Mouse (Mus musculus) urinary bladder, postnatal 25 days (tissue): Measurements from ENCODE around the gene Eif3d.

ENCODE experiments used
- DNase-seq: peaks from one replicate; pipeline ENCODE4 v3.0.0; 2022; ENCODE audit warnings: low spot score

Gene Eif3d

DNA sequence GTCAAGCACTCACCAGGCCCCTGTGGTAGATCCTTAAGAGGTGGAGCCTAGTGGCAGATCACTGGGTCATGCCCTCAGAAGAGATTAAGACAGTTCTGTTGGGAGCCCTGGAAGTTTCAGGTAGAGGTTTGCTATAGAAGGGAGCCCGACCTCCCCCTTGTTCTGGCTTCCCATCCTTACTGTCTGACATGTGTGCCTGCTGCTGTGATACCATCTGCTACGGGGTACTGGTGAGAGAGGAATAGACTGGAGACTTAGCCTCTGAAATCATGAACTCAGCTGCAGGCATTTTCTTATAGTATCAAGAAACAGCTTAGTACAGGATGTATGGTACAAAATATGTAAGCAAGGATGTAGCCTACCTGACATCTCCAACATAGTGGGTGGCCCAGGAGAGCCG, 17.7 kb downstream of the Eif3d start:
- DNase-seq = no peak

DNA sequence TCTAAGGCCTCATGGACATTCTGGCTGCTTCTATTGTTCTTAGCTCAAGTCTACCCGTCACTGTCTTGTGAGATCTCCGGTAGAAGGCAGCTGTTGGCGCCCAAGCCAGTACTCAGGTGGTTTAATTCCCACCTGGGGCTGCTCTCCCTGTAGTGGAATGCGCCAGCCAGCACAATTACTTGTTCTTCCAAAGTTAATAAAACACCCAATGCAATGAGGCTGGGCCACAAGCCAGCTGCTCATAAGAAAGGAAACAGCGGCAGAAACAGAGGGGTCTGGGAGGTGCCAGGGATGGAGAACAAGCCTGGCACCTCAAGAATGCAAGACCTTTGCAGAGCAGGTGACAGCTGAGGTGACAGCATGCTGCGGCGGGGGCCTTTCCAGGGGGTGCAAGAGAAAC, 21.6 kb downstream of the Eif3d start:
- no peak for DNase-seq

DNA sequence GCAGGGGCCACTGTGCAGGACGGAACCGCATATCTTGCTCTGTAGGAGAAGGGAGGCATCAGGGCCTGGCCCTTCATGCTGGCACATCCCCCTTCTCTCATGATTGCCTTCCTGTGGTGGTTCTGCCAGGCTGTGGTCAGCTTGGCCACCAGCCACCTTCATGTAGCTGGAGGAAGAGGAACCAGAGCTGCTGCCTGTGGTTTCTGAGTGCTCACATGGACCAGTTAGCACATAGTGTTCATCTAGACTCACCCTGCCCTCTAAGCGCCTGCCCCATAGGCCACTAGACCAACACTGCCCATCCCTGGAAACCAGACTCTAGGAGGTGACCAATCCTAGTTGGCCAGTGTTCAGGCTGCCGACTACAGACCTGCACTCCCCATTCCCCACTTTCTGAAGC, 24.9 kb downstream of the Eif3d start:
- DNase-seq = no peak

DNA sequence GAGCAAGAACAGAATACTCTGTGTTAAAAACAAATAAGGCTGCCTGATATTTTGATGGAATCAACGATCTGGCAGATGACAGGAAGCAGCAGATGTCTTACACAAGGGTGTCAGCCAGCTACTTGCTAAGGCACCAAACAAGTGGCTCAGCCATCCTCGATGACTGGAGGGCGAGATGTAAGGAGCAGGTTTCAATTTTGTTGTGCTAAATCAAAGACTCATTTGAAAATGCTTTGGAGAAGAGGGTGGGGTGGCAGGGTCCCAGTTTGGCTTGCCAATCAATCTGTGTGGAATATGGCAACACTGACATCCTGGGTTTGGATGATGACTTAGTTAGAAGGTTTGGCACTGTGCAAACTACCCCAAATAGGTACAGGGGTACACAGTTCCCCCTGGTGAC, 29.1 kb downstream of the Eif3d start:
- no peak for DNase-seq

DNA sequence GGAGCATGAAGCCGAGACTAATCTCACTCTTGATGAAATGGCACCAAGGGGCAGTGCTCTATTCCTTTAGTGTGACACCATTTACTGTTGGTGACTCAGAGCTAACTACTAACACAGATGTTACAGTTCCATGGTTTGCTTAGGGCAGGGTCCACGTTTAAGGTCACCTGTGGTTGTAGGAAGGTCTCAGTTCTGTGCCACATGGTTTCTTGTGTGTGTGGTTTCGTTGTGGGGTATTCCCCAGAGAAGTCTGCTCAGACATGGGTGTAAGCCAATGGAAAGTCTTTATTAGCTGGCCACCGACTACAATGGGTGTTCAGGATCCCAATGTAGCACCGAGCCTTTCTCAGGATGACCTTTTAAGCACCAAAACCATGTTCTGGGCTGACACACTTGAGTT, 32.1 kb downstream of the Eif3d start:
- no peak for DNase-seq

DNA sequence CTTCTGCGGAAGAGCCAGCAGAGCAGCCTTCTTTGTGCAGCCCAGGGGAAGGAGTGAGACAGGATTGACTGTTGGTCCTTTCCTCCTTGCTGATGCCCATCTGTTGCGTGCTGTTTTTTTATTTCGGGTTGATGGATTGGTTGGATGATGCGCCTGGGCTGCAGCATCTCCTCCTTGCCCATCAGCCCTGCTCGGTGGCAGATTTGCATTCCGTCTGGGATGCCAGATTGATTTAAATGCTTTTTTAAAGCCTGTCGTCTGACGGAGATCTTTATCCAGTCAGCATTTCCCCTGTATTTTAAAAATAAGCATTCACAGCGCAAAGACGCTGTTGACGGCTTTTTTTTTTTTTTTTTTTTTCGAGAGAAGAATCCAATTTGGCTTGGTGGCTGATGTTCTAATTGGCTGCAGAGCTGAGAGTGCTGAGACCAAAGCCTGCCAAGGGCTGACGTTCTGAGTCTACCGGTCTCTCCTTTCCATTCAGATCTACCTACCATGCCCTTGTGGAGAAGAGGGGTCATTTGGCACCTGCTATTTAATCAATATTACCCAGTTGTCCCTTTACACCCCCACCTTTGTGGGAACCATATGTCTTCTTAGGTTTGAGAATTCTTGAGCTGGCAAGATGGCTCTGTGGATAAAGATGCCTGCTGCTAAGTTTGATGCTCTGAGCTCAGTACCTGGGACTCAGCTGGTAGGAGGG, 34.8 kb downstream of the Eif3d start:
- DNase-seq = no peak

DNA sequence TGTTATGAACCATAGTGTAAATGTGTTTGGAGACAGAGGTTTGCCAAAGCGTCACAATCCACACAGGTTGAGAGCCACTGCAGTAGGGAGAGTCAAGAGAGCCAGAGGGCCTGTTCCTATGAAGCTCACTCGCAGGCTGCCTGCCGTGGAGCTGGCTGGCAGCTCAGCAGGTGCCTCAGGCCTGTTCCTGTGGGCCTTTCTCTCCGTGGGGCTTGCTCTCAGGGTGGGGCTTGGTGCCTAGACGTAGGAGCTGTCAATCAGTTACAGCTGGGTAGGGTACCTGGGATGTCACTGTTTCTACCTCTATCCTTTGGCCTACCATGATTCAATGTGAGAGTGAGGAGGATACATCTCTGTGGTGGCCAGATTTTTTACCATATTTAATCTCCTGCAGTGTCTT, 35.6 kb downstream of the Eif3d start:
- DNase-seq = no peak

DNA sequence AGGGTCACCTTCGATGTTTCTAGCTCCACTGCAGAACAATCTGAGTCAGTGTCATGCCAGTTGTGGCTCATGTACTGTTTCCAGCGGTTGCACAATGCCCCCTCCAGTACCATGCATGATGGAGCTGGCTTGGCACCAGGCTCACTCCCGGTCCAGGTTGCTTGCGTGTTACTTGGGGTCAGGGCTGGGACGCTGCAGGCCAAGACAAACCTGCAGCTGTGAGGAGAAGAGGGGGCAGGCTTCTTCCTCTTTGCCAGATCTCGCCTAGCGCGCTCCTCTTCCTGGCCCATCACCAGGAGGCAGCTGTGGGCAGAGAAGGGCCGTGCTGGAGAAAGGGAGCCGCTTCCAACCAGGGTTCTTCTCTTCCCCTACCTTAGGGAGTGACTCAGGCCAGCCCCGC, 36.3 kb downstream of the Eif3d start:
- no peak for DNase-seq

DNA sequence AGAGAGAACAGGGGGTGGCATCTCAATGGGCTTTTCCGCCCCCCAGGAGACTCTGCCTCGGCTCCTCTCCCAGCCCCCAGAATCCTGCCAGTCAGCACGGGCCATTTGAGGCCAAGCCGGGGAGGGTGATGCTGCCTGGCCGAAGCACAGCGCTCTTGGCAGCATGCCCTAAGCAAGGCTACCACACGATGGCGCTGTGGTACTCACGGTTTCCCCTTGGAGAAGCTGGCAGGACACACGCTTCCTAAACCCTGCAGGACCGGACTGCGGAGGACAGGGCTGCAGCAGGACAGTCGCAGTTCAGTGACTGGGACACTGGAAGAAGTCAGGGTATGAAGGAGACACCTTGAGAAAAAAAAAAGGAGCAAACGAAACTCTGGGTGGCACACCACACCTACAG, 36.8 kb downstream of the Eif3d start:
- peak; percentile 99 for DNase-seq

DNA sequence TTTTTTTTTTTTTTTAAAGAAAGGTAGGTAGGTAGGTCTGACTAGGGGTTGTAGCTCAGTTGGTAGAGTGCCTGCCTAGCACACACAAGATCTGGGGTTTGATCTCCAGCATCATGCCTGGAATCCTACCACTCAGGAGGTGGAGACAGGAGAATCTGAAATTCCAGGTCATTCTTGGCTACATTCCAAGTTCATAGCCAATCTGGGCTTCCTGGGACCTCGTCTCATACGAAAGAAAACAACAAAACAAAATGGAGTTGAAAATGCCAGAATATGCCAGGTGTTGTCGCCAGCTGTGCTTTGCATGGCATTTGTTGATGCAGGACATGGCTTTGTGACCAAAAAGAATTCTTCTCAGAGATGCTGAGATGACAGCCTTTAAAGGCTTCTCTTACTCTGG, 37.4 kb downstream of the Eif3d start:
- no peak for DNase-seq

DNA sequence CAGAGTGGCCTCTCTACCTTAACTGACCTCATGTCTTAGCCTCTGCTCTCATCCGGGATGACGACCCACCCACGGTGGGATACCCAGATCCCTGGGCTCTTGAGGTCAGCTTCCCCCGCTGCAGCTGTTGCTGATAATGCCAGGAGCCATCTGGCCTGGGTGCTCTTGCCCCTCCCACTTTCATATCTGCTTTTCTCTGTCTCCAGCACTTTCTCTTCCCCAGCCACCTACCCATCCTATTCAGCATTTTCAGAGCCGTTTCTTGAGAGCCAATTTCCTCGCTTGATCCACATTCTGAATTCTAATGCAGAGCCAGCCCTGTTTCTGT, 39.0 kb downstream of the Eif3d start:
- no peak for DNase-seq

DNA sequence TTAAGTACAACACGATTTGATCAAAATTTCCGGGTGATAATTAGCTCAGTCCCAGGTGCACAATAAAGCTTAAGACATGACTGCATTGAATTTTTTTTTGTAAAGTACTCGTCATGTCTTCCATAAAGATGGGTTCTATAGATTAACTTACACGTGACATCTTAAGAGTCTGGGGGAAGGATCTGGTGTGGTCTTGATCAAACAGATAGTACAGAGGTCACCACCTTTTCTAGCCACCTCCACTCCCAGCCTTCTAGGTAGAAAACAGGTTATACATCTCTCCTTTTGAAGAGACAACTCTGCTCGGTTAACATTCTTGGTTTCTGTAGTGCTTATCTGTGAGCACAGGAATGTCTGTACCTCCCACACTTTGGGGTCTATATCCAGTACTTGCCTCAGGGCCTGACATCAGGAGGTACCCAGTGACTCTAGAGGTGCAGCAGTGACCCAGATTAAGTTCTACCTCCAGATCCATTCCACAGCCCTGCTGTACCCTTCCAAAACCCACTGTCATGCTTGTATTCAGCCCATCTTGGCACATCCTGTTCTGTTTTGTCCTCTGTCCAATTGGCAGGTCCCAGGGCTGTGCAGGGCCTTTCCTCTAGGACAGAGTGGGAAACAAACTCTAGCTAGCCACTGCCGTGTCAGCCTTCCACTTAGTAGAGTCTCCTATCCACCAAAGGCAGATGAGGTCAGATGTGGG, 39.5 kb downstream of the Eif3d start:
- no peak for DNase-seq

DNA sequence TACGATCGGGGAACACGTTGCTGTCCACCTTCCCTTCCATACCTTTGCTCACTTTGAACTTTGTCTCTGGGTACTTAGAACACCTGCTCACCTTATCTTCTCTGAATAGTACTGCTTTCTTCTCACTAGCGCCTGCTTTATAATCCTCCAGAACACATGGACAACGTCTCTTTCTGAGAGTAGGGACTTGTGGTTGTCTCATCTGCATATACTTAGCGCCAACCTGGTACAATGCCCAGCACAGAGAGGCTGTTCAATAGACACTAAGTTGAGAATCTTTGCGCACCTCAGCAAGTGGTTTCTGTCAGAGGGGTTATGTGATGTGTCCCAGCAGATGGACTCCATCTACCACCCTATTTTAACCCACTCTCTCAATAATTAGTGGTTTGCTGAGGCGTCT, 40.8 kb downstream of the Eif3d start:
- DNase-seq = no peak

DNA sequence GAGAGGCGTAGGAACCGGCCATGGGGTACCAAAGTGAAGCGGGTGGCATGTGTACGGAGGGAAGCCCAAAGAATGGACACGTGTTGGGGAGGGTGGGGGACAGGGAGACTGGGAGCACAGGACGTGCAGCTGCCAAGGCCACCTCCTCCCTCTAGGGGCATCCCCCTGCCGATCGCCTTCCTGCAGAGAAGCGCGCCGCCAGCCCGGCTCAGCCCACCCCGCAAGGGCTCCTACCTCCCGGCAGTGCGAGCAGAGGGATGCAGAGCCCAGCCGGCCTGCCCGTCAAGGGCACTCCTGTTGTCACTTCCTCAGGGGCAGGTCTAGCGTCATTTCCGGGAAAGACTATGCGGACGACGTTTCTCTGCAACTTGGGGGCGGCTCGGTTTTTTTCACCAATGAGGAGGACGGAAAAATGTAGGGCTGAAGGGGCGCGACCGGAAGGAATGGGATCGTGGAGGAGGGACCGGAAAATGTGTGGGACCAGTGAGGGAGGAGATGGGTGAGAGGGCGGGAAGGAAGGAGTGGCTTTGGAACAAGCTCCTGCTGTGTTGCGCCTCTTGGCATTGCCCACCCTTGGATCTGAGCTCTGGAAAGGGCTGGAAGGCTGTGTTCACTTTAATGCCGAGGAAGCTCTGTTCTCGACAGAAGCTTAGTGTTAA, 41.8 kb downstream of the Eif3d start, which contains the start of gene Txn2:
Txn2 (minus strand) TSS at position 334 of the 659 bp plus-strand sequence.
- peak; percentile 77 for DNase-seq

DNA sequence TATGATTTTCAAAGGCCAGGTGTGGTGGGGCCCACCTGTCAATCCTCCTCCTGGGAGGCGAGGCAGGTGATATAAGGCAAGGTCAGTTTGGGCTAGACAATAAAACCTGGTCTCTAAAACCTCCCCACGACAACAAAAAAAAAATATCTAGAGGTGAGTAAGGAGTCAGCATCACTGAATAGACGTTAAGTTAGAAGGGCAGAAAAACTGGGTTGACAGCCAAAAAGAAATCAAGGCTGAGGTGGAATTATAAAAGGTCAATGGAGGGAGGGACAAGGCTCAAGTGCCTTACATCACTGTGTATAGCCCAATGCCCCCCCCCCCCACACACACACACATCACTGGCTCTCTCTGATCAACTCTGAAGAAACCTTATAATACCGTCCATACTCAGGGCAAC, 42.5 kb downstream of the Eif3d start:
- no peak for DNase-seq

DNA sequence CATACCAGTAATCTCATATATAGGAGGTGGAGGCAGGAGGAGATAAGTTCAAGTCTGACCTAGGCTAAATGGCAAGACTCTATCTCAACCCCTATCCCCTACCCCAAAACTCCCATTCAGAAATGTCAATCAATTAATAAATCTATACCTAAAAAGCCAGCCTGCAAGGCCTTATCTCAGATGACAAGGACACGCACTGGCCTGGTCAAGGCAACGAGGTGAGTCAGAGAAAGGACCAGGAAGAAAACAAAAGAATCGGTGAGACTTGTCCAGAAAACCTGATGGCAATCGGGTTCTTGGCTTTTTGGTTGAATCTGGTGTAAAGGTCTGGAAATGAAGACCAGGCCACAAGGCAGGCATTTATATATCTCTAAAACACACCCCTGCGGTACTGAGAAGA, 43.7 kb downstream of the Eif3d start:
- DNase-seq = no peak

DNA sequence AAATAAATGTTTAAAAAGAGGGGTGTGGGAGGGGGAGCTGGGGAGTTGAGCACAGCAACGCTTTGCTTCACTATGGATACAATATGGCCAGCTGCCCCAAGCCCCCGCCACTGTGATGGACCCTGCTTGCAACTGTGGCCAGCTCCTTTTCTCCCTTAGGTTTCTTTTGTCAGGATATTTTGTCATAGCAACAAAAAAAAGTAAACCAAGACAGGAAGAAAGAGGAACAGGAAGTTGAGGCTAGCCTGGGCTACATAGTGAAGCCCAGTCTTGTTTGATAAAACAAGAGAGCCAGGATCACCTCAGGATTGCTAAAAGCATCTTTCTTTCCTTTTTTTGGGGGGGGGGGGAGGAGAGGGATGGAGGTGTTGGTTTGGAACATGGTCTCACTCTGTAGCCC, 45.4 kb downstream of the Eif3d start:
- DNase-seq = no peak

DNA sequence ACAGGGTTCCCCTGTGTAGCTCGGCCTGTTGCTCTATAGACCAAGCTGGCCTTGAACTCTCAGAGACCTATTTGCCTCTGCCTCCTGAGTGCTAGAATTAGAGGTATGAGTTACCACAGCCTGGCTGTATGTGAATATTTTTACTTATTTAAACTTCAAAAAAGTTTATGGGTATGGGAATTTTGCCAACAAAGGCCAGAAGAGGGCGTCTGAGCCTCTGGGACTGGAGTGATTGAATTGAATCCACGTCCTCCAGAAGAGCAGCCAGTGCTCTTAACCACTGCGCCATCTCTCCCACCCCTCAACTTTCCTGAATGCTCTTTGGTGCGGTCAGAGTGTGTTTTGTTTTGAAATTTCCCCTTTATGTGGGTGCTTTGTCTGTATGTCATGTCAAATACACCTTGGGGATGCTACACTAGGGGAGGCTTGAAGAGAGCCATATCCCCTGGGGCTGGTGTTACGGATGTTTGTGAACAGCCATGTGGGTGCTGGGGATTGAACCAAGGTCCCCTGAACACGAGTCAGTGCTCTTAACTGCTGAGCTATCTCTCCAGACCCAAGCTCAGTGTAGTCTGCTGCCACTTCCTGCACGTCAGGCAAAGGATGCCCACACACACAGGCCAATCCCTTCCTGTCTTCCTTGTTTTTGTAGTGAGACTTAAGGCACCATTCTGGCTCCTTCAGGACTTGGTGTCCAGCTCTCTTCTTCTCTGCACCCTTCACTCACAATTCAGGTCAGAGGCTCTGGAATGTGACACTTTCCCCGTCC, 47.2 kb downstream of the Eif3d start:
- no peak for DNase-seq

DNA sequence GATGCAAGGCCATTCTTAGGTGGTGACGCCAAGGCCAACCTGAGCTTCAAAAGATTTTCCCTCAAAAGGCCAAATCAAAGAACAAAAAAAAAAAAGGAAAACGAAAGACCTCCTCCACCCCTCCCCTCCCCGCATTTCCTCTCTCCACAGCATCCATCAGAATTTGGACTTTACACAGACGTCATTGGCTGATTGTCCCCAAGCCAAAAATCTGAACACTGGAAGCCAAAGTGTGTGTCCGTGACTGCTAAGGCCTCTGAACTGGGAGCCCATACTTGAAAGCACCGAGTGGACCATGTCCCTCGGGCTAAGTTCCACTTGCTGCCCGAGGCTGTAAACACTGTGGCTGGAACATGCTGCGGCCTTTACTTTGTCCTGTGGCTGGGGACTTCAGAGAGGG, 47.9 kb downstream of the Eif3d start:
- DNase-seq = no peak

DNA sequence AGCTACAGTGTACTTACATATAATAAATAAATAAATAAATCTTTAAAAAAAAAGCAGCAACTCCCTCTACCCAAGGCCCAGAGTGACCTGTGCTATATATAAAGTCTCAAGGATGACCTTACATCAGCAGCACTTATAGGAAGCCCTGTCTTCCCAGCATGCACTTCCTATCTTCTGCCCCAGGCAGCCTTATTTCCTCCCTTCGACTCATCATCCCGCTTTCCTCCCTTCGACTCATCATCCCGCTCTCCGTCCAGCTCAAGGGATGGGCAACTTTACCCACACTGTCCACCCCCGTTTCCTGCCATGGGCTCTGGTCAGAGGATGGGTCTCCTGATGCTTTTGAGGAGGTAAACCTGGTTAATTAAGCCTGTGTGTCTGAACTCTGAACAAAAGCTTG, 49.0 kb downstream of the Eif3d start:
- no peak for DNase-seq

DNA sequence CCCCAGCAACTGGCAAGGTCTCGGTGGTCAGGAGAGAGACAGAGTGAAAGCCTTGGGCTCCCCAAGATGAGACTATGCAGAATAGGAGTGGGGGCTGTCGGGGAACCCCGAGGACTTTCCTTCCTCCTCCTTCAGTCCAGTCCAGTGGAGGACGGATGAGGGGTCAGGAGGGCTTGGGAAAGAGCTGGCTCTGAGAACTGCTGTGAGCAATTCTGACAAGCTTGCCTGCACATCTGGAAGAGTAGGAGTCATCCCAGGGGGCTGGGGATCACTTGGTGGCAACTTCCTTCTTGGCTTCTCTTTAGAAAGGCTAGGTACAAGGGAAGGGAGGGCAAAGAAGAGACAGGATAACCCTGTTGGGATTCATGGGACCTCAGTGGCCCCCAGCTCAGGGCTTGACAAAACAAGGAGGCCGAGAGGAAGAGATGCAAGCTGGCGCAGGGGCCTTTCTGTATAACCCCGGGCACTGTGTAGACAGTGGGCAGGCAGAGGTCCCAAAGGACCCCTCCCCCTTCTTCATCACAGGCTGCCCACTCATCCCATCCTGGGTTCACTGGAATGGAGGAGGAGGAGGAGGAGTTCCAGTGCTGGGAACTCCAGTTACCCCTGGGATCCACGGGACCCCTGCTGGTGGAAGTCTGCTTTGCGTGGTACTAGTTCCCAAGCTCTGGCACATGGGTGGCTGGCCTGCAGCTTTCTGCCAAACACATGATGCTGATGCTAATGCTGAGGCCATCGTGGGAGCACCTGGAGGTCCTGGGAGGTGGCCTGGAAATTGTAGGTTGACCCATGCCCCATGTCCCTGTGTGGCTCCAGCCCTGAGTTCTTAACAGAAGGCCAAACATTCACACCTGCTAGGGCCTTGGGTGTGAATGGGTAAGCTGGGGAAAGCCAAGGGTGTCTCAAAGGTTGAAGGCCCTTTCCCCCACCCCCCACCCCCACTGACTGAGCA, 49.8 kb downstream of the Eif3d start:
- DNase-seq = no peak

DNA sequence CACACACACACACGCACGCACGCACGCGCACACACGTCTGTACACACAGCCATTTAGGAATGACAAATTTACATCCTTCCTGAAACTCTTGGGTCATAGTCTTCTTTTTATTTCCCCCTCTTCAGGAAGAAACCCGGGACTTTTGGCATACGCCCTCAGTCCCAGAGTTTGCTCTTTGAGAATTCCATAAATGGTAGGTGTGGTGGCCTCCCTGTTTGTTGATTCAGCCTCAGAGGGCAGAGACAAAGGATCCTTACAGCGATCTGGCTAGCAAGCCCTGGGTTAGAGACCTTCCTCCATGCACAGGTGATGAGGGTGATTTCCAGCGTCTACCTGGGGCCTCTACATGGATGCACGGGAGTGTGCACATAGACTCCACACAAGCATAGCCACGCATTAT, 51.2 kb downstream of the Eif3d start:
- no peak for DNase-seq
